Mouse (Mus musculus) large intestine, adult 2 months (tissue): ENCODE measurements at regions not wholly inside any gene's neighbourhood (a gene's known extent, or its start where the extent isn't known, plus 50 kb on each side); places are given as distances from the start of the nearest gene placed in this dataset.

Source experiments
- DNase-seq: peaks from one replicate; pipeline ENCODE4 v3.0.0-alpha.2; 2012; ENCODE audit warnings: low read depth, low spot score
- WGBS: fragments of 180-500 bp; shearing (Covaris S2); methylation state at CpG from one replicate; pipeline ENCODE4 v1.1.7; 2018; 5-methylcytosine and 5-hydroxymethylcytosine counted together

DNA sequence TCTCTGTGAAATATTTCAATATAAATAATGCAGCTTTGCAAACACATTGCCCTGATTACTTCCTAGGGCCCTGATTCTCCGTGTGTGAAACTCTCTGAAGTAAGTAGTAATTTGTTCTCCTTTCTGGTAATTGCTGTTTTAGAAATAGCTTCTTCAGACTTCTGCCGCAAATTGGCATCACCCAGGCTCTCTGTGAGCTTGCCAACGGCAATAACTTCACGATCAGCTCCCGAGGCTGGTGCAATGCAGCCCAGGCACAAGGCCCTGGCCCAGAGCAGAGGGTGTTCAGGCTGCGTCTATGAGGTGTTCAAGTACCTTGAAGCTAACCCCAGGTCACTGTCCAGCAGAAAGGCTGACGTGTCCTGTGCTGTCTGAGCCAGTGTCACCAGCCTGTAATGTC is 310.8 kb upstream of the Kcnab2 start:
- 78% methylated on average over 7 of the region's 7 CpGs for WGBS
- no peak for DNase-seq

DNA sequence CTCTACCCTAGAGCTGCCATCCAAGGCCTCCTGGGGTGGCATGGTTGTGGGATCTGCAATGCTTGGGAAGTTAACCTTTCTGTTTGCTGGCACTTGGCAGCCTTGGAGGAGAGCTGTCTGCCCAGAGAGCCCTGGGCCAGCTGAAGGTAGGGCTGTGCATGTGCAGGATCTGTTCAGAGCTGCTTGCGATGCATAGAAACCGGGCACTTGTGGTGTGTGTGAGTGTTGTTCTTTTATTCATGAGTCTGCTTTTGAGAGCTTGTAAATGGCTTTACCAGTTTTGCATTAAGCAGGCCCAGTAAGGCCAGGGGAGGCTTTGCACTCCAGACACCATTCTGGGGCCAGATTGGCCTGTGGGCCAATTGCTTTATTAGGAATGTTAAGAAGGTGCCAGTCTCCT is 307.3 kb upstream of the Kcnab2 start:
- no peak for DNase-seq
- WGBS, result 91% methylated on average over 2 of the region's 2 CpGs

DNA sequence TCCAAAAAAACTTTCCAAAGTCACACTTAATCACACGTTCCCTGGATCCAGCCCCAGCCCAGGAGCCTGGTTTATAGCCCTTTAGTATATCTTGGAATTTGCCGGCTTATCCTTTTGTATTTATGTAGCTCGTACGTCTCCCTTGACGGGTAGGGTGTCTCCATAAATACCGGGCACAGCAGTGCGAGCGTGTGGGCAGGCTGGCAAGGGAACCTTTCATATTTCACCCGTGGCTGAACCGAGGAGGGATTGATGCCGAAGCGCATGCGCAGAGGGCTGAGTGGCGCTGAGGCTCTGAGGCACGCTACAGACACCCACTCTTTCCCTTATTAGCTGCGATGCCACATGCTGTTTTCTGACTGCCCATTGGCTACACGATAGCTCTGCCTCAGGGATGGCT is 301.9 kb upstream of the Kcnab2 start:
- WGBS, result 70% methylated on average over 17 of the region's 17 CpGs
- no peak for DNase-seq

DNA sequence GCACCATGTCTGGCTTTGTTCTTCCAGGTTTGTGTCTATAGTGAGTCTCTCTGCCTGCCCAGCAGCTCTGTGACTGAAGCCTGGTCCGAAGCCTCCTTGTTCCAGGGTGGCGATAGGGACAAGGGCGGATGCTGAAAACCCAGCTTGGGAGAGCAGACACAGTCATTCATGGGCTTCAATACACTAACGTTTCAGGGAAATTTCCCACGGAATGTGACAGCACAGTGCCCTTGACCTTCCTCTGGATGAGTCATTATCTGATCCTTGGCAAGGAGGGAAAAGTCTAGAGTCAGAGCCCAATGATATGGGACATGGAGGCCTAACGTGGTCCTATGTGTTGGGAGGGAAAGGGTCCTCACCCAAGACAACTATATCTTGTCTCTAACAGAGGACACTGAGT is 298.1 kb upstream of the Kcnab2 start:
- 73% methylated on average over 6 of the region's 6 CpGs for WGBS
- DNase-seq, result no peak

DNA sequence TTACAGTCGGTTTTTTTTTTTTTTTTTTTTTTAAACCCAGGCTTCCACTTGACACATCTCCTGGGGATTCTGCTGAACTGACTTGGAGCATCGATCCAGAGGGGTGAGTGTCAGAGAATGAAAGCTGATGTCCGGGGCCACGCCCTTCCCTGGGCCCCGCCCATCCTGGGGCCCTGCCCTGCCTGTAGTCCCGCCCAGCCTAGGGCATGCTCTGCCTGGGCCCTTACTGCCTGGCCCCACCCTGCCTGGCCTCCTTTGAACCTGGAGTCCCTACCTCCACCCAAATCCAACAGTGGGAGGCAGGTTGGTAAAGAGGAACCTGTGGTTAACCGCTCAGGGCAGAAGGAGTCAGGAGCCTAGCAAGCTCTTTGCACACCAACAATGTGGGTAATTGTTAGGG is 293.7 kb upstream of the Kcnab2 start:
- 72% methylated on average over 7 of the region's 7 CpGs for WGBS

DNA sequence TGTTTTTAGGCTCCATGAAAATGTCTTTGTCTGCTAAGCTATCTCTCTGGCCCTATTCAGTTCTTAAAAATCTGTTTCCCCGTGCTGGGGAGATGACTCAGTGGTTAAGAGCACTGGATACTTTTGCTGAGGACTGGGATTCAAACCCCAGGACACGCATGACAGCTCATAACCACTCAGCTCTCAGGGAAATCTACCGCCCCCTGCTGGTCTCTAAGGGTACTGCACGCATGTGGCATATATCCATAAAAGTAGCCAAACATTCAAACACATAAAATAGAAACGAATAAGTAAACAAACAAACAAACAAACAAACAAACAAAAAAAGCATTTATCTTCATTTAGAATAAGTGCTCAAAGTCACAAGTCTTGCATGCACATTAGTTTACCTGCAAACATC is 289.7 kb upstream of the Kcnab2 start:
- 82% methylated on average over 5 of the region's 5 CpGs for WGBS
- DNase-seq, result no peak

More for the DNA sequence above, 293.7 kb upstream of the Kcnab2 start:
- DNase-seq, result no peak

DNA sequence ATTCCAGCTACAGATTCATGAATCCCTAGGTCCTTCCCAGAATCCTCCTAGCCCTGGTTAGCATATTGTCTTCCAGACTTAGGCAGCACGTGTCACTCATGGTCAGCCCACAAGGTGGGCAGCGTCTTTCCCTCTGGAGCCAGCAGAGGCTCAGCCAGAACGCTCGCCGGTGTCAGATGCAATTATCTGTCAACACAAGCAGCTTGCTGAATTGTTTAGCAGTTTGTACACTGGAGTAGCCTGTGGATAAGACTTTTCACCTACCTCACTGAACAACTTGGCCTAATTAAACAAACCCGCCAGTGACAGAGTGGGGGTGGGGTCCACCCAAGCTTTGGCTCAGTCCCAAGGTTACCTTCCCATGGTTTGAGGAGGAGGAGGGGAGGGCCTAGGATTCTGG is 285.4 kb upstream of the Kcnab2 start:
- 29% methylated on average over 6 of the region's 6 CpGs for WGBS
- DNase-seq, result no peak

DNA sequence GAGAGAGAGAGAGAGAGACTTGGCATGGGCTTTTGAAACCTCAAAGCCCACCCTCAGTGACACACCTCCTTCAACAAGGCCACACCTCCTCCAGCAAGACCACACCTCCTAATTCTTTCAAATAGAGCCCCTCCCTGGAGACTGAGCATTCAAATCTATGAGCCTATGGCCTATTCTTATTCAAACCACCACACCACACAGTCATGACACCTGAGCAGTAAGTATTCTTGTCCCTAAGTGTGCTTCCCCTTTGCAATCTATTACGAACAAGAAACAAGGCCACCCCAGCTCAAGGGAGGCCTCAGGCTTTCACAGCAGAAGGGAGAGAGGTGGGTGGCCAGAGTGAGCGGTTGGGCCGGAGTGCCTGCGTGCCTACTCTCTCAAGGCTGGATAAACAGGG is 284.9 kb upstream of the Kcnab2 start:
- WGBS, result 45% methylated on average over 4 of the region's 4 CpGs
- no peak for DNase-seq

DNA sequence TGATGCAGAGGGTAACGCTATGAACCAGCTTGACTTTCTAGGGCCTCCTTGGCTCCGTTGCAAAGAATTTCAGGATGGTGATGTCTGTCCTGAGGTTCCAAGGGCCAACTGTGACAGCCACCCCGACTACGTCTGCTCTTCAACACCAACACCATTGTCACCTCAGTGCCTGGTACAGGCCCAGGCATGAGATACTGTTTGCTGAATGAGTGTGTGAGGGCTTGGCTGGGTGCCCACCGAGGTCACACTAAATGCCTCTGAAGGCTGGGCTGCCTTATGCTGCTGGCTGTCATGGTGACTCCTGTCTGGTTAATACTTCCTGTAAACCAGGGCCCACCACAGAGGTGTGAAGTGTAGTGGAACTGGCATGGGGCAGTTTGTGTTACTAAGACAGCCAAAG is 279.5 kb upstream of the Kcnab2 start:
- no peak for DNase-seq
- WGBS, result 87% methylated on average over 5 of the region's 5 CpGs

DNA sequence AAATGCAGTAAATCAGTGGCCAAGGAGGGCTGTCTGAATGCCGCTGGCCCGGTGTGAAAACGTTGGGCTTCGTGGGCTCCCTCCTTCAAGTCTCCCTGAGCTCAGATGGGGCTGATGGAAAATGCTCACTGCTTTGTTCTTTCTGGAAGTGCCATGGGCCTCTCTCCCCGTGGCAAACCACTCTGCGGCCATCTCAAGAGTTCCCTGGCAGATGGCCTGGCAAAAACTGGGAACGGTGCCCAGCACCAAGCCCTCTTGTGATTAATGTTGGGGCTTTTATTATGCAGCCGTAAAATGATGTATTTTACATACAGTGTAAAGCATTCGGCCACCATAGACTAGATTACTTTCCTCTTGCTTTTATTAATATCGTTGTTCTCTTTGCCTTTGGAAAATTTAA is 278.9 kb upstream of the Kcnab2 start:
- 69% methylated on average over 10 of the region's 10 CpGs for WGBS
- DNase-seq, result no peak

DNA sequence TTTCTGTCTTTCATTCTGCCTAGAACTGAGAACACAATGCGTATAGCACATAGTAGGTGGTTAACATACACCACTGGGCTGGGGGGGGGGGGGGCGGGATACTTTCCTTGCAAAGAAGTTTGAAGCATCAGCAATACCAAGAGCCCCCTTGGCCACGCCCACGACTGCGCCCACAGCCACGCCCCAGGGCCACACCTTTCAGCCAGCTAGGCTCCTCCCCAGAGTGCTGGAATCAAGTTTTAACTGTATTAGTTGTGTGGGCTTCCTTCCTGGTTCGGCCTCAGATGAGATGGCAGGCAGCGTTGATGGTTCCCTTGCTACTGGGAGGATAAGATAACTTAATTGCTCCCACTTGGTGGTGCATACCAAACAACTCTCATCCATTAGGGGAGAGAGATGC is 278.1 kb upstream of the Kcnab2 start:
- WGBS, result 84% methylated on average over 8 of the region's 8 CpGs
- no peak for DNase-seq

DNA sequence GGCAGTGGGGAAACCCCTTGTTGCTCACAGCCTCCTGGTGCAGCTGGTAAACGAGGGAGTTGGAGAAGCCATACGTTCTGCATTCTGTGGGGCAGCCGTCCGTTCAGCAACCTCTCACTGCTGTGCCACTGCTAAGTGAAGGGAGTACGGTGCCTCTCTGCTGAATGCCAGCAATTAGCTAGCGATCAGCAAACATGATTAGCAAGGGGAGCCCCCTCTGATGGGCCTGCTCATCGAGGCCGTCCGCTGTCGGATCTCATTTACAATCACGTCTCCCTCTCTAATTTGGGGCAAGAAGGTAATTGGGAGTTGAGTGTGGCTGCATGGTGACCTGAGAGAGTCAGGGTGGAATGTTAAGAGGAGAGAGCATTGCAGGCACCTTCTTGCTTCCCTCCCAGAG is 266.7 kb upstream of the Kcnab2 start:
- no peak for DNase-seq
- WGBS, result 23% methylated on average over 11 of the region's 11 CpGs

DNA sequence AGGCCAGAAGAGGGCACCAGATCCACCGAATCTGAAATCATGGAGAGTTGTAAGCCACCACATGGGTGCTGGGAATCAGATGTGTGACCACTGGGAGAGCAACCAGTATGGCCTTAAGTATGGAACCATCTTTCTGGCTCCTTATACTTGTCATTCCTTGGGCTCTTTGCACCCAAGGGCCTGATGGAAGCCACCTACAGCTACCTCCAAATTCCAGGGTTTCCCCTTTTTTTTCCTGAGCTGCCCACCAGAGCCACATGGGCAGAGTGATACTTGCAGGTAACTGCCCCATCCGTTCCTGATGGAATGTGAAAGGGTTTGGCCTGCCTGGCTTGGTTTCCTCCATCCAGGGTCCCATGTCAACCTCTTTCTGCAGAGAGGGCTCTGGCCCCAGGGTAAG is 255.3 kb upstream of the Kcnab2 start:
- 73% methylated on average over 2 of the region's 2 CpGs for WGBS
- DNase-seq, result no peak

DNA sequence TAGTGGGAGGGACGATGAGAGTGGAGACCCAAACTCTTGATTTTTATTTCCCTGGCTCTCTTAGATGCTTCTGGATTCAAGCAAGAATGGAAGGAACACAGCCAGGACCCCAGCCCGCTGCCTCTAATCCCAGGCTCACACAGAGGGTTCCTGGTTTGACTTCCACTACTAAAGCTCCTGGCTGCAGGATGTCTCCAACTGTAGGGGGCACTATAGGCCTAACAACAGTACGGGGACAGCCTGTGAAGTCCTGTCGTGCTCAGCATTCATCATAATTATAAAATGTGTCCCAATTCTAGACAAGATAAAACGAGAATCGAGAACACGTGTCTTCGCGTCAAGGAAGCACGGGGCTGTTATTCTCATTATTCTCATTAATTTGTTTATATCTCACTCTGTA is 254.3 kb upstream of the Kcnab2 start:
- 75% methylated on average over 10 of the region's 10 CpGs for WGBS
- DNase-seq, result no peak

DNA sequence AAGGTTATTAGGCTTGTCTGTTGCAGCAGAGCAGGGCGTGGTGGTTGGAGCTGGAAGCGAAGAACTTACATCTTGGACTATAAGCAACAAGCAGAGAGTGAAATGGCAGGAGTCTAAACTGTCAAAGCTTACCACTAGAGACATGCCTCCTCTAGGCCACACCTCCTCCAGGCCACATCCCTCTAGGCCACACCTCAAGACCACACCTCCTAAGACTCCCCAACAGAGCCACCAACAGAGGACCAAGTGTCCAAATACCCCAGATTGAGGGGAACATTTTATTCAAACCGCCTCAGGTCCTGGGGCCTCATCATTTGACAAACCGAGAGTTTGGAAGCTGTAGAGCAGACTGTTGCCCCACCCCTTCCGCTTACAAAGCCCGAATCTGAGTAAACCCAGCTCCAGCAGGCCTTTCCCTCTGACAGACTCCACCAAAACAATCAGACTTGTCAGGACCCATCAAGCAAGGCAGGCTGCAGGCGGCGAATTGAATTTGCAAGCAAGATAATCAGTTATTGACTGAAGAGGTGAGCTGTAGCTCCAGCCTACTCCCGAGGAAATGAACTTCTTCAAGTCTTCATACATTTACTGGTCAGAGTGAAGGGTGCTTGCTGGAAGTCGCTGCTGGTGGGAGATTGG is 253.5 kb upstream of the Kcnab2 start:
- 62% methylated on average over 10 of the region's 10 CpGs for WGBS

DNA sequence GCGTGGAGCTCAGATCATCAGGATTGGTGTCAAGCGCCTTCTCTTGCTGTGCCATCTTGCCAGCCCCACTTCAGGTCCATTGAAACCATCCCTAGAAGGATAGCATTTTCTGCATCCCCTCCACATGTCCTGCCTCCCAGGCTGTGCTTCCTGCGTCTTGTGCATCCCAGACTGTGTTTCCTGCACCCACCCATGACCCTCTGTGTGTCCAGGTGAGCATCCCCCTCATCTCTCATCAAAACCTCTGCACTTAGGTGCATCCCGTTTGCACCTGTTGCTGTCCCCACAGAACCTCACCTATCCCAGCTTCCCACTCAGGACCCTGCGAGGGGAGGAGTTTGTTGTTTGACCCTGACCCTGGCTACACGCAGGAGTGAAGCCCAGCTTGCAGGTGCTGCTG is 251.8 kb upstream of the Kcnab2 start:
- no peak for DNase-seq
- 73% methylated on average over 6 of the region's 6 CpGs for WGBS

More for the DNA sequence above, 253.5 kb upstream of the Kcnab2 start:
- no peak for DNase-seq

DNA sequence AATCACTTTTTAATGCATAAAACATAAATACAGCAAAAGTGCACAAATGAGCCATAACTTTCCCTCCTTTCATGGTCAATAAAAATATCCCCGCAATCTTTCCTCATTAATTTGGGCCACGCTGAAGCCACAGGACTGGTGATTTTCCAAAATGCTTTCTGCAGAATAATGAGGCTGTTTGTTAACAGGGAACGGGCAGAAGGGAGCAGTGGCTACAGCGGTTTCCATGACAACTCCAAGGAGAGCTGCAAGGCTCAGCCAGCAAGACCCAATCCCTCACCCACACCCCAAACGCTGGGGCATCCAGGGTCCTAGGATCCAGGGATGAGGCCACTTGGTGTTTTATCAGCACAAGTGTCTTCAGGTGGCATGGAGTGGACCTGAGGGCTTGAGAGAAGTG is 248.2 kb upstream of the Kcnab2 start:
- WGBS, result 67% methylated on average over 5 of the region's 5 CpGs
- DNase-seq, result no peak

DNA sequence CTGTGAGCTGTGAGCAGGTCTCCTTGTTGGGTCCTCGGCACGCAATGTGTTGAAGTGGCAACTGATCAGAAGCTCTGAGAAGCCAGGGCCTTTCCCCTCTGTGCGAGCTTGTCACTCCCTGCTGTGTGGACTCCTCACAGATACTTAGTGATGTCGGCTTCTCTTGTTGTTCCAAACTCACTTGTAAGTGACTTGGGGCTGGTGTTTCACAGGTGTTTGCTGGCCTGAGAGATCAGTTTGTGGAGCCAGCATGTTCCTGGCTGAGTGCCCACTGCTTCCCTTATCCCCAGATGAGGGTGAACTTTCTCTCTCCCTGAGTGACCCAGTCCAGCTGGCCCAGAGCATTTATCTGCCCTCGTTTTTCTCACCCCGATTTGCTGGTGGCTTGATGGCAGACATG is 247.8 kb upstream of the Kcnab2 start:
- WGBS, result 69% methylated on average over 6 of the region's 6 CpGs
- no peak for DNase-seq

DNA sequence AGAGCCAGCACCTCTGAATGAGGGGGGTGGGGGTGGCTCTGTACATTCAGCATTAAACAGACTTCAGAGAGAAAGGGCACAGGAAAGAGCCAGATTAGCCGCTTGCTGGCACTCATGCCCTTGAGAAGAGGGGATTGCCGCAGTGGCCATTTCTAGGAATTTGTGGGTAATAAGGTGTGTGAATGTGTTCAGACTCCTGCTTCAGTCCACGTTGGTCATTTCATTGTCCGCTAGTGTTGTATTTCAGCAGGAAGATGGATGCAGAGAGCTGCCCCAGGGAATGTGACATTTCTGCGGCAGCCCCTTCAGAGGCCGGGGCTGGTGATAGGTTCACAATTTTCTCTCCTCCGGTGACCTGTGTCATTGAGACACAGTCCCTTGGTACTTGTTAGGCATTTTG is 247.1 kb upstream of the Kcnab2 start:
- WGBS, result 83% methylated on average over 7 of the region's 7 CpGs
- DNase-seq, result no peak

DNA sequence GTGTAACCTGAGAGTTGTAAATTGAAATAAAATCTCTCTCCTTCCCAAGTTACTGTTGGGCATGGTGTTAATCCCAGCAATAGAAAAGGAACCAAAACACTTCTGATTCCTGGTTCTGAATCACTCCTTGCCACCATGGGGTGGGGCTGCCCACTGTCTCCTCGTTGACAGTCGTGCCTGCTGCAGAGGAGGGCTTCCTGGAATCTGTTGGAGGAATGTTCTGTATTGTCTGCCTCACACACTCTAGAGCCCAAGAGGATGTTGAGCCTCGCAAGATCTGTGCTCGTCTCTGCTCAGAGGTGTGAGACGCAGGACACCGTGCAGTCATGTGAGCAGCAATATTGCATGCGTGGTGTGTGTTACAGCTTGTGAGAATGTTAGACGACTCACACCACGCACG is 246.4 kb upstream of the Kcnab2 start:
- 70% methylated on average over 10 of the region's 10 CpGs for WGBS

DNA sequence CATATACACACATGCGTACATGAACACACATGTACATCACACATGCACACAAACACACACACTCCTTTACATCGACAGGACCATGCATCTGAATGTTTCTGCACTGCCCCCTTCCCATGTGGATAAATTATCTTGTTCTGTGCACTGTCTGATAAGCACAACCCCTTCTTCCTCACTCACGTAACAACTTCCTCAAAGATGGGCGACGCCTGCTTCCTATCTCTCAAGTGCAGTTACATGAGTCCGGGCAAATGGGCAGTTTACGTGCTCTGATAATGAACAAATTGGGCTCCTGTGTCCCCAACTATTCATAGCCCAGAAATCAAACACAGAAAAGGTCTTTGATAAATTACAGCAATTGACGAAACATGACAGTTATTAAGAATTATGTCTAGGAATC is 242.9 kb upstream of the Kcnab2 start:
- 76% methylated on average over 8 of the region's 8 CpGs for WGBS
- no peak for DNase-seq

More for the DNA sequence above, 246.4 kb upstream of the Kcnab2 start:
- no peak for DNase-seq

DNA sequence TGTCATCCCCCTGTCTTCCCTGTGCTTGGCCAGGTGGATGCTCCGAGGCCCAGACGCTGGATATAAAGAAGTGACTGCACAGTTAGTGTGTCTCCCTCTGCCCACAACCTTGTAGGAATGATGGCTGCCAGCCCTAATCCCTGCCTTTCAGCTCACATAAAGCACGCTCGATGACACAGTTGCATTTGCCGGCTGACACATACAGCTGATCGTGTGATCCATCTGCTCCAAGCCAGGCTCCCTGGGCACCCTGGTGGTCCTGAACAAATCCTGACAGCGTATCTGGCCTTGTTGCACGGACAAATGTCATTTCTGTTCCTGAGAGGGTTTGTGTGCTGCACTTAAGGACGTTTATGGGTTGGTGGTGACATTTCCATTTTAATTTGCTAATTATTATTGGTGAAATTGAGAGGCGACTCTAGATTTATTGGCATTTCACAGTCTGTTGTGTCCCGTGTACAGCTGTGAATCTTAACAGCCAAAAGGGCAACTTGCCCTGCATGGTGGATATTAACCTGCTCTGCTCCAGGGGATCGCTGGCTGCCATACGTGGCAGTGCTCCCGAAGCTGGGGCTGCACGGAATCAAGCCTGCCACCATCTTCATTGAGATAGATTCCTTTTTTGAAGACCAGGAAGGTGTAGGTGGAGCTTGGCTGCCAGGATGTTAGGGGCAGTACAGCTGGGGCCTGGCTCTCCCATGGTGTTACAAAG is 241.9 kb upstream of the Kcnab2 start:
- WGBS, result 83% methylated on average over 15 of the region's 15 CpGs
- DNase-seq, result no peak
